Mouse (Mus musculus) gastrocnemius, postnatal 14 days (tissue): ENCODE results near the gene Rnf152. TPM values are rescaled to one million over a fixed set of nuclear protein-coding genes. Genes with fewer than 3 reads are reported as not detected.

Experiments used
- DNase-seq: peaks from one replicate; pipeline ENCODE4 v3.0.0; 2021; ENCODE audit warnings: mixed read lengths
- intact Hi-C: fragments of 180-260 bp; cut with DNase I; formaldehyde crosslinking; loops from one replicate; pipeline ENCODE4 v1.15.1; 2025; ENCODE audit warnings: low total_unique reads
- long read RNA-seq, 2 experiments: library from polyadenylated mRNA; stranded (forward); transcript quantifications; one replicate each; pipeline ENCODE4 v2.0.0; 2021
- total RNA-seq, 2 experiments: library from RNA; stranded (reverse); gene quantifications; 2 replicates each; pipeline ENCODE4 v1.2.3; 2021

The Rnf152 gene
- total RNA-seq, result 1 to 10 TPM; 1.3 to 1.5 TPM
- long read RNA-seq, experiment 1, full-length matches to known transcripts, result 1 of 1 reads
- long read RNA-seq, experiment 1, partial matches to known transcripts, result 0 of 1 reads
- long read RNA-seq, experiment 1, other reads (novel, unspliced or antisense), result 0 of 1 reads
- long read RNA-seq, experiment 2, result 0 reads

DNA sequence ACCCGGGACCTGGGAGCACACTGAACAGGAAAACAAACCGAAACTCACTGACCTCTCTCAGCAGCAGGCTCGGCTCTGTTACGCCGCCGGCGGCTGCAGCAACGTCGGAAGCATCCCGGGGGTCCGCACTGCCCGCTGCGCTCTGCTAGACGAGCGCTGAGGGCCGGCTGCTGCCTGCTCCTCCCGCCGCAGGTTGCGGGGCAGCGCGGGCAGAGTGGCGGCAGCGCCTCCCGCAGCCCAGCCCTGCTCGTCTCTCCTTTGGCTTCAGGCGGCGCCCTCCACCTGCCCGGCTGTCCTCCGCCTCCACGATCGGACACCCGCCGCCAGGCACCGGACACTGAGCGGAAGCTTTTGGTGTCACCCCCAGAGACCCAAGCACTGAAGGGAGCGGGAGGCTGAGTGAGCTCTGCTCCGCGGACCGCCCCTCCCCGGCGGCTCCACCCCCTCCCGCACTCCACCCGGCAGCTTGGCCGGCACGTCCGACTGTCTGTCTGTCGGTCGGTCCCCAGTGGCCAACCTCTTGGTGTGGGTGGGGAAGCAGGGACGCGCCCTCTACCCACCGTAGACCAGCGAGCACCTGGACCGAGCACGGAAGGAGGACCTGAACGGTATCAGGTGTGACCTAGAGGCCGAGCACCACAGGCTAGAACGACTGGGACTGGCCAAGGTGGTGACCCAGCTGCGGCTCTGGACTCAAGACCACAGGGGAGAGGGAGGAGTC lies at the start of gene Rnf152:
Rnf152 (minus strand) TSS at position 420 of the 721 bp plus-strand sequence.
- intact Hi-C loops, result no loop called here
- peak; percentile 60 for DNase-seq

DNA sequence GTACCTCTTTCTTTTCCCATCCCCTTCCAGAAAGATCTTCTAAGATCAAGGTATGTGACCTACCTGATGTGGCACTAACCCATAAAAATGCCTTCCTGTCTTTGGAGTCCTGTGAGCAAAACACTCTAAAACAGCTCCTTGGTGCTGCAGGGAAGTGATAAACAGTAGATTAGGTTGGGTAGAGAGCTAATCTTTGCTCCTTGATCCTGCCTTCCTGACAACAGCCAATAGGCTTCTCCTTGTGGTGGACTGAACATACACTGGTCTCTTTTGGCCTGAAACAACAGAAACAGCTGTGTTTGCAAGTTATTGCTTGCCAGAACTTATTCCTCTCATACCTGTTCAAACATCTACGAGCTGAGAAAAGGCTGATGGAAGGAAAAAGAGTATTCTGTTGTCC lies 46.3 kb upstream of the Rnf152 start:
- intact Hi-C loops, result no loop called here
- no peak for DNase-seq

DNA sequence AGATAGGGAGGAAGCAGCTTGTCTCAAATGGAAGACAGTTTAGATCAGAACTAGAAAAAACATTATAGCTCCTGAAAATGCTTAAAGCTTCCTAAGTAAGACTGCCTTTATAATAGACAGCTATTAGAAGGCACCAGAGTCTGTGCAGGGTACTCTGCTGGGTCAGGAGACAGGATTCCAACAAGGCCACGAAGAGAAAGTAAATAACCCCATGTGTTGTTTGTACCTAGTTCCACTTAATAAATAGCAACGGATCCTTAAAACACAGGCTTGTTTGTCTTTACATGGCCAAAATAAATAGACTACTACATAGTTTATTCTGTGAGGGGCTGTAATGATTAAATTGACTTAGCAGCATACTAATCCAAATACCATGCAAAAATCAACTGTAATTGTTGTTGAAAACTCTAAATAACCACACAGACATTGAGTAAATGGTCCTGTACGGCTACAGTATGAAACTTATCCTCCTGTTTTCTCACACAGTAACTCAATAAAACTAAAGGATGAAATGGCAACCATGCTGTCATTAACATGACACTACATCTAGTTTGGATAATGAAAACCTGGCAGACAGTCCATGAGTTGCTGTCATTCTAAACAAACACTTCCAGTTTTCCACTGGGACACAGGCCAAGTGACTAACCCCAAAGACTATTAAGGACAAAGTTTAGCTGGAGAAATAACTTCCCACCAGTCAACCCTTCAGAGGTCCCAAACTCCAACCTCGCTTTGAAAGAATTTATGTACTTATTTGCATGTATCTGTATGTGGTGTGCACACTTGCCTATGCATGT lies 27.8 kb upstream of the Rnf152 start:
- intact Hi-C loops, result no loop called here
- DNase-seq, result no peak

DNA sequence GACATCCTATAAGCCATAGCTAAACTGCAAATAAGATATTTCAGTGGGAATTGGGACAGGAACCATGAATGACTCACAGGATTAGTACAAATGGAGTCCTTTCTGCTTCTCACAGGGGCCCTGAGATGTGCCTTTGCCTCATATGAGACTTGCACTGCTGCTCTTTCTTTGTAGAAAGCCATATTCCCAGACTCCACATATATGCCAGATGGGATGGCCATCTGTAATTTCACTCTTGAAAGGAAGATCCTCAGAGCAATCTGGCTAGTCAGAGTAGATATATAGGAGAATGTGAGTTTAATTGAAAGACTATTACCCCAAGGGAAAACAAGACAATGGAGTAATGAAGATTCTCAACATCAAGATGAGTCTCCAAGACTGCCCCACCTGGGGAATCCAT lies 21.0 kb upstream of the Rnf152 start:
- DNase-seq, result no peak
- intact Hi-C loops, result no loop called here

DNA sequence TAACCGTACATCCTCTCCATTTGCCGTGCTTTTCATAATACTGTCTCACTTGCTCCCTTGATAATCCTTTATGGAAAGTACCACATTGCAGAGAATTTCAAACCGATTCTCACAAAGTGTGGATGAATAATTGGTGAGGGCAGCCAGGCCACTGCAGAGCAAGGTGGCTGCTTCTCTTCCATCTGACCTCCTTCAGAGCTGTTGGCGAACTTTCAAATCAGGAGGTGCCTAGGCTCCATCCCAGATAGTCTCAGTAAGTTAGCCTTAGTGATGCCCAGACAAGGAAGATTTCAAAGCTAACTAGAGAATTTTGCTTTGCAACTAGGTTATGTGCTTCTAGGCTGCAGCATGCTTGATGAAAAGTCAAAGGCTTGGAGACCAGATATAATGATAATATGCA lies 18.1 kb upstream of the Rnf152 start:
- intact Hi-C loops, result no loop called here
- DNase-seq, result no peak

DNA sequence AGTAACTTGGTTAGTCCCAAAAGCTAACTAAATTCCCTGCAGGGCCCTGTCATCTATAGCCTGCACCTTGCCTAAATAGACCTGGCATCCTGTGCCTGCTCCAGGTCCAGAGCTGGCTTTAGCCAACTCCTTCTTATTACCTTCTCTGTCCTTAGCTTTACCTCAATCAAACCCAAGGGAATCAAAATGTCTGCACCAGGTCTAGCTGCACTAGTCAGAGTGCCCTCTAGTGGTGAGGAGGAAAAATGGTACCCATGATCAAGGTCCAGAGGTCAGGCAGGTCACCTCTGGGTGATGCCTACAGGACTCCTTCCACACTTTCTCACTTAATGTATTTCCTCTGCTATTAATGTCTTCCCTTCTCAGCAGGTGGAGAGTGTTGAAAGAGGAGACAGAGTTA lies 6.2 kb upstream of the Rnf152 start:
- no peak for DNase-seq
- intact Hi-C loops, result no loop called here

DNA sequence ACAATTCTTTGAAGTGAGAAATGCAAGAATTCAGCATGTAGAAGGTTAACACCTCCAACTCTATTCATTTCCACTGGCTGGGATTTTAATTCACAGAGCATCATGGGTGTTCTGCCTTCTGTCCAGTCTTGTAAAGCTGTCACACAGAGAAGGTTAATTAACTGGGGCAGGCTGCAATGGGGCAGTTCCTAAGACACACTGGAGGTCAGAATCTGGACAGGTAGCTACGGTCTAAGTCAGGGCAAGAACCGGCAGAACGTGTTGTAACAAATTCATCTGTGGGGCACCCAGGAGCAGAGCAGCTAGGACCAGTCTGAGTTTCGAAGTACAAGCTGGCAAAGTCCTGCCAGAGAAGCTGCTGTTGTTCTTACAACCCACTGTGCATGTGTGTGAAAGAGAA lies 2.4 kb upstream of the Rnf152 start:
- DNase-seq, result no peak
- intact Hi-C loops, result no loop called here

DNA sequence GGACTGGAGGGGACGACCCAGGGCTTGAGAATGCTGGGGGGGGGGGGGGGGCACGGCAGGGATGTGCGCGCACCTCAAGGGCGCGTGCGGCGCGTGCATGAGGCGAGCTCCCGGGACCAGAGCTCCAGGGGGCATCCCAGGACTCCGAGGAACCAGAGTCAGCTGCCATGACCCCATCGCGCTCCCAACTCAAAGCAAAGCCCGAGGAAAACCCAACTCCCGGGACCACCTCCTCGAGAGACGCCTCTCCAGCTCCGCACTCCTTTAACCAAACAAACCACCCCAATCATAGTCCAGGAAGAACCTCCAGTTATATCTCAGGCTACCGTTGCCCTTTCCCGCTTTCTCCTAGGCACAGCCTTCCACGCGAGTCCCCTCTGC lies 610 bp downstream of the Rnf152 start:
- intact Hi-C loops, result no loop called here
- DNase-seq, result peak; percentile 28

DNA sequence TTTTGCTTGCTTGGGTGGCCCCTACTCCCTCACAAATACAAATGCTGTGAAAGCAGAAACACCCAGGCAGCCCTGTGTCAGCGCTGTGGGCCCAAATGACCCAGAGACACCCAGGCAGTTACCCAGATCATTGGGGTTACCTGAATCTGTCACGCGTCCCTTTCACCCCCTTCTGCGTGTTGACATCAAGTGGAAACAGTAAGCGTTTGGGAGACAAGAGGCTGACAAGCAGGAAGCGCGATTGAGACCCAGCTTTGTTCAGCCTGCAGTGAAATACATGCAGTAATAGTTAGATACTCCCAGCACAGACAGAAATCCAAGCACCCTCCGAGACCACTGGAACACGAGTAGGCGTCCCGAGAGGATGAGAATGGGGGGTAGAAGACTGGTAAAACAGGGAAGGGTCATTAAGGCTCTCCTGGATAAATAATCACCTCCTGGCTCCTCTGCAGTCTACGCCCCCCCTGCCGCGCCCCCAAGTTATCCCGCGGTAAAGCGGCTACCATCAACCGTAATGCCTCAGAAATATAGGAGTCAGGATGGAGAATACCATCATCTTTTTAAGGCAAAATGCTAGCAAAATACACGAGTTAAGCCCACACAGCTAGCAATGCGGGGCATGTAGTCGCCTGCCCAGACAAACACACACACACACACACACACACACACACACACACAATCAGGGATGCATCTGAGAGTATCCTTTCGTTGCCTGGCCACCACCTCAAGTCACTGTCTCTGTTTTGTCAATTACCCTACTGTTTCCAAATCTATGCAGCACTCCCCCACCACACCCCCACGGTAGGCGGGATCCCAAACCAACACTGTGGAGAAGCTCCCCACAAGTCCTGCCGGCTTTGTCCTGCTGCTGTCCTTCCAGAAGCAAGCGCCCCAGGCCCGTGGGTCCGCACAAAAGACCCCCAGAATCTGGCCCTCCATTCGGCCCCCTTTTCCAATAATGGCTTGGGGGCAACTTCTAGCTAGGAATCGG lies 1.3 kb downstream of the Rnf152 start:
- intact Hi-C loops, result no loop called here
- peak; percentile 62 for DNase-seq

DNA sequence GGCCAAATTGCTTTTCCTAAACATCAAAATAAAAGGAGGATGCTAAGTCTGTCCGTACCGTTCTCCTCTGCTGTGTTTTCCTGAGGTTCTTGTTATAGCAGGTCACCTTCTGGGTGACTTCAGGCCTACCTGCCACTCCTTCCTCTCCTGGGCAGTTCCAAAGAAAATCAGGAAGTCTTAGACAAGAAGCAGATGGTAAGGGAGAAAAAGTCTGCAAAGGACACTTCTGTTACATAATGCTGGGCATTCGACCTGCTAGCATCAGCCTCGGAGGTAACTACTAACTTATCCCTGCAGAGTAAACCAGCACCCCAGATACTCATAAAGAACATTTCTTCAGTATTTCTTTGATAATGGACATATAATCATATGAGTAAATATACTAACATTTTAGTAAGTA lies 4.7 kb downstream of the Rnf152 start:
- intact Hi-C loops, result no loop called here
- no peak for DNase-seq

DNA sequence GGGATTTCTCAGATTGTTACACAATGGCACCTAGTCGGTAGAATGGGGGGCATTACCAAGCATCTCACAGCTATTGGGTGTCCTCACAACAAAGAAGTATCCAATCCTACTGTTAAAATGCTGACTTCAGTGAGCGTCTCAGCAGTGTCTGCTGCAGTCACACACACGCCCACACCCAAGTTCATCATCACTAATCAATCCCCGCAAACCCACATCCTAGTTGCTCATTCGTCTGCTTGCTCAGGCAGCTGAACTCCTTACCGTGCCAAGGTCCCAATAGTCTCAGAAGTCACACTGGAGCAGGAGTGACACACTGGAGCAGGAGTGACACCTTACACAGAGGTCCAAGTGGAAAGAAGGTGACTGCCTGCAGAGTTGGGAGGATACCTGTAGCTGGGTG lies 14.2 kb downstream of the Rnf152 start:
- intact Hi-C loops, result no loop called here

DNA sequence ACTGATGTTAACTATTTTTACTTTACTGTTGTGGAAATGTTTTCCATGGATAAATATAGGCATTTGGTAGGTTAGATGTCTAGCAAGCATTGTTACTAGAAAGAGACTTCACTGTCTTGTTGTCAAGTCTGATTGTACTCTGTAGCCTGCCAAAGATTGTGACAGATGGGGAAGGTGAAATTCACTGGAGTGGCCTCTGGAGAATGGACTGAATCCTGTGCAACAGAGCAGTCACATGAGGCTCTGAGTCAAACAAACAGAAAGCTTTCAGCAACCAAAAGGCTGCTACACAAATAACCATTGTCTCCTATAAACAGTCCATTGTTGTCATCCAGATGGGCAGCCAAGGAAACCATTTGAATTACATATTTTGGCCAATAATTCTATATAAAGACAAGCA lies 15.6 kb downstream of the Rnf152 start:
- intact Hi-C loops, result no loop called here

More for the DNA sequence above, 14.2 kb downstream of the Rnf152 start:
- DNase-seq, result no peak

DNA sequence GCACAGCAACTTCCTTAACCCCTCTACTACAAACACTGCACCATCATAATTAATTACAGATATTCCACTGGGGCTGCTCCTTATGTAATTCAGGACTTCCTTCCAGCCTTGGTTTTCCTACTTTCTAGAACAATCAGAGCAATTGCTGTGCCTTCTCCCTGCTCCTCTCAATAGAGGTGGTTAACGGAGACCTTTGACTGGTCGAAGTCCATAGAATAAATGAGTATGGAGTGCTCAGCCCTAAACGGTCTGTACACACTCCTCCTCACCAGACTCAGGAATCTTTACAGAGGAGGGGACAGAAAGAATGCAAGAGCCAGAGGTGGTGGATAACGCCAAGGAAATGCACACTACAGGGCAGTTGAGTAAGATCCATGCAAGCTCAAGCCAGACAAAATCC lies 19.1 kb downstream of the Rnf152 start:
- intact Hi-C loops, result no loop called here
- no peak for DNase-seq

More for the DNA sequence above, 15.6 kb downstream of the Rnf152 start:
- no peak for DNase-seq

DNA sequence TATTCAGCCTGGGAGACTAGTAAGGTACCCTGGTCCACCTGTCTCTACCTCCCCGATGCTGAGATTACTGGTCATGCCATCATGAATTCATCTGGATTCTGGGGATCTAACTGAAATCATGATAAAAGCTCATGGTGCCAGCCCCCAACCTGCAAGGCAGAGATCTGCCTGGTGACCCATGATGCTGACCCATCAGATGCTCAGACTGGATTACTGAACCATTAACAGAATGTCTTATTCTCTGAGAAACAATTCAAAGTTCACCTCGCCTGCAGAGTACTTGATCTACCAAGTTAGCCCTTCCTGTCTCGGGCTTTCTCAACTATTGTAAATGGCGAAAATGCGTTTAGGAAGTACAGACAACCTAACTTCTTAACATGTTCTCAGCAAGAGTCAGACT lies 20.4 kb downstream of the Rnf152 start:
- intact Hi-C loops, result no loop called here
- no peak for DNase-seq

DNA sequence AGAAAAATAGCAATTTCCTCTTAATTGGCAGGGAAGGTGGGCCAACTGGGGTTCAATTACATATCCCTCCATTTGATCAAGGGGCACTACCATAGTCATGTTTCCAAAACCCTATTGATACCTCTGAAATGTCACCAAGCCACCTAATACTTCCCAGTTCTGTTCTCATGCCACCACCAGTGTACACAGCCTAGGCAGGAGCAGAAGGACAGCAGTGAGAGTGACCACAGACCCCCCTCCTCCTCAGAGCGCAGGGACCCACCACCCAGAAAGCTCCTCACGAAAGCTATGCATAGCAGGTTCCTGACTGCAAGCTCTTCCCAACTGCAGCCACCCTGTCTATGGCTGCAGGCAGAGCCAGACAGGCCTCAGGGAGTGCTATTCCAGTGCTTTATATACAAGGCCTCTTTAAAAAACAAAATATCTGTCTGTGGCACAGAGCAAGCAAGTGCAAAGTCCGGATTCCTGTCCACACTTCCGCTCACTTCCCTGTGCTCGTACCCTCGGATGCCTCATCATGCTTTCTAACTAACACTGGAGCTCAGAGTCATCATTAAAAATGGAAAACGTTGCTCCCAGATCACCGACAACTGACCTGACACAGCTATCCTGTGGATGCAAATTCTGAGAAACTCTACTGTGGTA lies 24.3 kb downstream of the Rnf152 start:
- intact Hi-C loops, result no loop called here
- DNase-seq, result no peak

DNA sequence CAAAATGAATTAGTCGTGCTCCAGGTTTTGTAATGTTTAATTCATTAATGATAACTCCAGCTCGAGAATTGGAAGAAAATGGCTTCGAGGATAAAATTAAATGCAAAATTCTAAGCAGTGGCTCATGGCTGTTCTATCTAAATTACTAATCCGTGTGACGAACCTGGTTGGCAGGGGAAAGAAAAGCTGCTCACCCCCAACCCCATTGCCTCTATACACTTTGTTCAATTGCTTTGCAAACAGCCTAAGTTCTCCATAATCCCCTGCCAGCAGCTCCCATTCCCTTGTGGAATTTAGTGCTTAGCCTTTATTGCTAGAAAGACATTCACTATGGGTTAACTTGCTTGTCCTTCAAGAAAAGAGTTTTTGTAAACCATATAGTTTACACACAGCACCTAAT lies 24.9 kb downstream of the Rnf152 start:
- intact Hi-C loops, result no loop called here
- DNase-seq, result no peak

DNA sequence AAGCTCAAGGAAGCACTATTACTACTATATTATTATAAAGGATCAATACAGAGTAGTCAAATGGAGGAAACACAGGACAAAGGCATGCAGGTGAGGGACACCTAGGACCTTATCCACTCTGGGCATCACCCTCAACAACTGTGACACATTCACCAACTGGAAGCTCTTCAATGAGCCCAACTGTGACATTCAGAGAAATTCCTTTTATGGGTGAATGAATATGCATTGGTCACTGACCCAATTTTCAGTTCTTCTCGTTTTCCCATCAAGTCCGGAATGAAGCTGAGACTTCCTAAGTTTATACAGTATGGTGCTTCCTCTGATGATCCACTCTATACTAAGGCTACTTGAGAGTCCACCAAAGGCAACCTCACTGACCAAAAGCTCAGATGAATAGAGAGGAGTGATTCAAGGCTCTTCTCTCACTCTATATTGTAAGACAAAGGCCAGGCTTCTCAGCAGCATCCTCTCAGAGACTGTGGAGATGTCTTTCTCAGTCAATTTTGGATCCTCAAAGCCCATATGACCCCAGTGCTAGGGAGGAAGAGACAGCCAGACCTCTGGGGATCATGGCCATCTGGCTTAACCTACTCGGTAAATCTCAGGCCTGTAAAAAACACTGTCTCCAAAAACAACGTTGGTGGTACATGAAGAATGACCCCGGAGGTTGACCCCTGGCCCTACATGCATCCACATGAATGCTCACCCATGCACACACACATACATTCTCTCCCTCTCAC lies 25.8 kb downstream of the Rnf152 start:
- DNase-seq, result no peak
- intact Hi-C loops, result no loop called here

DNA sequence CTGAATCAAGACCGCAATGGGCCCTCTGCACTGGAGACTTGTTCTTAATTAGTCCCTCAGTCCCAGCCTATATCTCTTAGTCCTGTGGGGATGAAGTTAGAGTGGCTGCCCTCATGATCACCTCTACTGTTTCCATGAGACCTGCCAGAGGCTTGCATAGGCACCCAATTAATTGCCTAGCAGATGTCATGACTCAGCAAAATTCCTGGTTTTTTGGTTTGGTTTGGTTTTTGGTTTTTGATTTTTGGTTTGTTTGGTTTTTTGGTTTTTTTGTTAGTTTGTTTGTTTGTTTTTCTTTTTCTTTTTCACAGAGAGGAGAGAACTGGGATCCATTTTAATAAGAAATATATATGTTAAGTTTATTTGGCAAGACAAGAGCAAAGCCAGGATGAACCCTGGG lies 28.7 kb downstream of the Rnf152 start:
- no peak for DNase-seq
- intact Hi-C loops, result no loop called here

DNA sequence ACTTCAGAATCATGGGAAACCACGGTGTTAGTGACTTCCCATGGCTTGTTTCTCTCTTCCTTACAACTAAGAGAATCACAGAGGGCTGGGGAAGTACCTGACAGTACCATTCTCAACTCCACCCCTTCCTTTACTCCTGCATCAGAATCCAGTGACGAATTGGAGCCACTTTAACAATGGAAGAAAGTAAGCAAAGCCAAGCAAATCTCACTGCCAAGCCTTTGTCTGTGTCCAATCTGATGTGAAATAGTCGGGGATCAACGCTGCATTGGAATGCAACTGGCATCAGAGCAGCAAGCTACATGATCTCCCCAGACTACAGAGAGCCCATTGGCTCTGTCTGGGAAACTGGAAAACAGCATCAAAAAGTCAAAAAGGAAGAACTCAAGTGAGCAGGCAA lies 31.9 kb downstream of the Rnf152 start:
- no peak for DNase-seq
- intact Hi-C loops, result no loop called here
